Mouse (Mus musculus): ENCODE data around the gene Smim20. TPM values are rescaled to one million over a fixed set of nuclear protein-coding genes. Genes with fewer than 3 reads are reported as not detected.

The Smim20 gene
- total RNA-seq (2023; ENCODE audit: inconsistent age) = 38.0 to 55.7 TPM (median 51.6 TPM) in 4 replicates

DNA sequence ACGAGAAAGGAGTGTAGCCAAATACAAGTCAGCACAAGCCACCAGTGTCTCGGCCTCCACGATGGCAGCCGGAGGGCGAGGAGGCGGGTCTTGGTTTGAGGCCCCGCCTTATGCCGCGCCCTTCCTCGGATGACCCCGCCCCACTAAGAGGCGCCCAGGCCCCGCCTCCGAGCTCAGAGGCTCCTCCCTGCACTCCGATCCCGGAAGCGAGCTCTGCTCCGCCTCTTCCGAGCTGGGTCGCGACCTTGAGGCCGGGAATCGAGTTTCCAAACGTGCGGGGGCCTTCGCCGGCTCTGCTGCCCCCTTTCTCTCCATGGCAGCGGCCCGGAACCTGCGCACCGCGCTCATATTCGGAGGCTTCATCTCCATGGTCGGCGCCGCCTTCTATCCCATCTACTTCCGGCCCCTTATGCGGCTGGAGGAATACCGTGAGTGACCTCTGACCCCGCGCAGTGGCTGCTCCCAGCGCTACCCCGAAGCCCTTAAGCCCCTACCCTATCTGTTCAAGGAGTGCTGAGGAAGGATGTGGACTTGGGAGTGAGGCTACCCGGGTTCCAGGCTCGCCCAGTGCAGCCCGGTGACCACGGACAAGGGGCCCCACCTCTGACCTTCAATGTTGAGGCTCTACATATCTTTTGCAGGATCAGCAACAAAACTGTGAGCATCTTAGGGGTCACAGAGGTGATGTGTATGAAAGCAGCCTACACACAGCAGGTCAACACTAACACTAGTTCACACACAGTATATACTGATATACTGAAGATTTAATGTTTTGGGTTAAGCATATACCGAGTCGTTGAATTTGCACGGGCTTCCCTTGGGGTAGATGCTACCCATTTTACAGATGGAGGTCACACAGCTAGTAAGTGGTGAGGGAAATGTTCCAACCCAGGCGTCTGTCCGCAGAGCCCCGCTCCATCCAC is at the start of gene Smim20:
Gene Smim20, plus strand, starts transcription at position 153 of the 923 bp plus-strand sequence.

Other genes with a start within 250 kb of the Smim20 start
- gene Slc34a2, start 229.0 kb upstream of the Smim20 start, total RNA-seq (2023; ENCODE audit: inconsistent age) = not detected in 4 replicates
- 0.77 to 1.3 TPM (median 0.97 TPM) in 4 replicates for gene Sel1l3, start 53.2 kb upstream of the Smim20 start, total RNA-seq (2023; ENCODE audit: inconsistent age)
- 23.4 to 32.7 TPM (median 29.3 TPM) in 4 replicates for gene Rbpj, start 199.1 kb downstream of the Smim20 start, total RNA-seq (2023; ENCODE audit: inconsistent age)